Mouse (Mus musculus) cerebellum, postnatal 14 days (tissue): ENCODE data around the gene Pfdn6.

ENCODE experiments used
- DNase-seq, 2 experiments: peaks; one replicate each; pipeline ENCODE4 v3.0.0; 2021; ENCODE audit warnings: mixed read lengths in 2 of 2

Gene Pfdn6

DNA sequence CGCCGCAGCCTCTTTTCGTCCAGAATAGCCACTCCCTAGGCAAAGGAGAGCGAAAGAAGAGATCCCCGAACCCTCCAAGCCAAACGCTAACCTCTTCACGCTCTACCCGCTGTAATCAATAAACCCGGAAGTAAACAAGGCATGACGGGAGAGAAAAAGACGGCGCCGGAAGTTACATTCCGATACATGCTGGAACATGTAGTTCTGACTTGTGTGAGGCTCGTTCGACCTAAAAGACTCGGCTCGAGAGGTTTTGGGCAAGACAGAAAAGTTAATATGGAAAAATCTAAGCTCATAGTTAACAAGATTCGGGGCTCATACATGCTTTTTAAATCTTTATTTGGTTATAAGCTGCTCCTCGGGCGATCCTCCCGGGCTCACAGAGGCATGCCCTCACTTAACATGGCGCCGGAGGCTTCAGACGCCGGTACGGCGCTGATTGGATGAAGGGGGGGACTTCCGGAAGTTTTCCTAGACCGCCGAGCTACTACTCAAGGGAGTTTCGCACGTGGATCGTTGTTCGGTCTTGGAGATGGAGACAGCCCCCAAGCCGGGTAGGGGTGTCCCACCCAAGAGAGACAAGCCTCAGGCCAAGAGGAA lies at the start of gene Pfdn6, which contains the start of gene Wdr46:
TSS of gene Pfdn6 (minus strand) at position 138 of the 600 bp plus-strand sequence.
TSS of gene Wdr46 (plus strand) at position 455 of the 600 bp plus-strand sequence.
- DNase-seq: peak; percentile 91 to 92

DNA sequence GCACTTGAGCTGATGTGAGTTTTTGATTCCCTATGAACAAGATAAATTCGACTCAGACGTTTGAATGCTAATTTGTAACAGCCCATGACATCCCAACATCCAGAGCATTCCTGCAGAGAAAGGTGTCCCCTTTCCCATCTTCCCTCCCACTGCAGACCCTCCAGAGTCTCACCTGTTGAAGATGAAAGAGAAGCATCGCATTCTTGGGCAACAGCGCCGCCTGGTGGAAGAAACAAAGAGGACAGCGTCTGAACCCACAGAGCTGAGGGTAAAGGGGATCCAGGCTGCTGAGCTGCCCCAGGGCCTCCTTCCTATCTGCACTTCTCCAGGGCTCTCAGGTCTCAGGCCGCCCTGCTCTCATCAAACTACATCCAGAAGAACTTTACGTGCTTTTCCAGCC lies 42.0 kb upstream of the Pfdn6 start:
- DNase-seq: peak; percentile 79 to 88

DNA sequence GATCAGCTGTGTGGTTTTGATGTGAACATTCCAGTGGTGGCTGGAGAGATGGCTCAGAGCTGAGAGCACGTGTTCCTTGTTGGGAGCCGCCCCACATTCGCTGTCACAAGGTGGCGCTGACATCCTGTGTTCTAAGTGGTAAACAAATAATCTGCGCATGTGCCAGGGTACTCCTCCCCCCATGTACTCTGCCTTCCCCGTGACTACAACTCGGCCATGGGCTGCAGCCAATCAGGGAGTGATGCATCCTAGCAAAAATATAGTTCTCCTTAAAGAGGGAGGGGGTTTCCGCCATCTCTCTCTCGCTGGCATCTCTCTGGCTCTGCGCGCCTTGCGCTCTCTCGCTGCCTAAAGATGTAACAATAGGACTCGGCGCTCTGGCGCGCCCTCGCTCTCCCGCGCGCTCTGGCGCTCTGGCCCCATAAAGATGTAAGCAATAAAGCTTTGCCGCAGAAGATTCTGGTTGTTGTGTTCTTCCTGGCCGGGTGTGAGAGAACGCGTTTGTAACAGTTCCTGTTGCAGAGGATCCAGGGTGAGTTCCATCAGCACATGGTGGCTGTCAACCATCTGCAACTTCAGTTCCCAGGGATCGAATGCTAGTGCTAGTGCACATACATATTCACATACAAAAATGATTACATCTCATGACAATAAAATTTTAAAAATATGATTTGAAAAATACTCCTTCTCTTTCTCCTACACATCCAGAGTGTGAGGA lies 41.2 kb upstream of the Pfdn6 start:
- DNase-seq: peak; percentile 90 to 93

DNA sequence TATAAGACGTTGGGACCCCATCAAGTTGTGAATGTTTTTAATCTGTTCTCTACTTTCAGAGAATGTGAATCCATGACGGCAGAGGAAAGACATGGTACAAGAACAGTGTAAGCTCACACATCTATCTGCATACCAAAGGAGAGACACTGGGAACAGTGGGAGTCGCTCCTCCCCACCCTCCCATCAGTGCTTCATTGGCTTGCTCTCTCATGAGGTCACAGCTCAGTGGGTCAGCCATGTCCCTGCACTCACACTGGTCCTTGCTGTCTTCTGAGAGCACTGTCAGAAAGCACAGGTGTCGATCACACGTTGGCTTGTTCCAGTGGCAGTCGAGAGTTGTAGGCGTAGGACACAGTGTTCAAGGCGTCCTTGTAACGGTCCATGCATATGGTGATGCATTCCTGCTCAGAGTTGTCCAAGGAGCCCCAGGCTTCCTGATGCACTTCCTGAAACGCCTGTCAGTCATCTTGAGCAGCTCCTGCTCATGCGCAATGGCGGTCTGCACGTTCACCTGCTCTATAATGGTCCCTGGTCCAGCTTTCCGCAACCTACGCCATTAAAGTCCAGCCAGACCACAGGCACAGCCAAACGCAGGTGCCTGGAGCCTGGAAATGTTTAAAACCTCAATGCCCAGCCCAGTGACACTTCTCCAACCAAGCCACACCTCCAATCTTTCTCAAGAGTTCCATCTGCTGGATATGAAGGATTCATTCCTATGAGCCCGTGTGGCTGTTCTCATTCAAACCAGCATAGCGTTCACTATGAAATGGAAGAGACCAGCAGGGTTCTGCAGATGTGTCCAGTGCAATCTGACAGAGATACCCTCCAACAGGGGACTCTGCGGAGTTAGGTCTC lies 40.3 kb upstream of the Pfdn6 start:
- DNase-seq: no peak

DNA sequence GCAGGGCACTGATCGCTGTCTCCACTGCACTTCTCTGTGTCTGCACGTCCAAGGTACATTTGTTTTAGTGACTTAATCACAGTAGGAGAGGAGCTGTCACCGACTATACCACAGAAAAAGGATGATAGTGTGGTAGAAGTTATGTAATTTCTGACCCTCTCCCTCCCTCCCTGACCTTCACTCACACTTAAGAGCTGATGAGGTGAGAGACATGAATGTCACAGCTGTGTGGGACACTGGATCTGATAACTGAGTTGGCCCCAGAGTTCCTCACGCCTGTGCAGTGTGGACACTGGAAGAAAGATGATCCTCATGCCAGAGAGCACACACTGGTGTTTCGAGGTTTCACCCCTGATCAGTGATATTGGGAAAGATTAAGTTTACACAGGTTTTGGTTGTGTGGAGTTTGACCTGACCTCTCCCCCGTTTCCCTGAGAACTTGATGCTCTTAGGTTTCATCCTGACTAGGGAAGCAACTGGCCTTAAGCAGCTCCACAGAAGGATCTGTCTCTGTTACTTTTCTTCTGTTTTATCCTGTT lies 39.4 kb upstream of the Pfdn6 start:
- no peak for DNase-seq

DNA sequence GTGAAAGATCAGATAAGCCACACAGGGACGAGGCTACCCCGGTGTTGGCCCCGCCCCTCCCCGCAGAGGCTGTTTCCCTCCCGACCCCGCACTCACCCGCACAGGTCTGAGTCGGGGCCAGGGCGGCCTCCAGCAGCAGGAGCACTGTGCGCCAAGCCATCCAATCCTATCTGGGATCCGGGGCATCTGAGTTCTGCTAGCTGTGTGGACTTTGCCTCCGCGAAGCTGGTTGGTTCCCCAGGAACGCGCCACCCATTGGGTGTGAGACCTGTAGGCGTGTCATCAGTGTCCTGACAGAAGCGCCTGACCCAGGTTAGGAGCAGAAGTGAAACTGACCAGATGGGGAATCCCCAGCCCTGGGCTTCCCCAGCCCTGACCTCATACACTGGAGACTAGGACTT lies 38.5 kb upstream of the Pfdn6 start:
- DNase-seq: peak; percentile 54 to 68

DNA sequence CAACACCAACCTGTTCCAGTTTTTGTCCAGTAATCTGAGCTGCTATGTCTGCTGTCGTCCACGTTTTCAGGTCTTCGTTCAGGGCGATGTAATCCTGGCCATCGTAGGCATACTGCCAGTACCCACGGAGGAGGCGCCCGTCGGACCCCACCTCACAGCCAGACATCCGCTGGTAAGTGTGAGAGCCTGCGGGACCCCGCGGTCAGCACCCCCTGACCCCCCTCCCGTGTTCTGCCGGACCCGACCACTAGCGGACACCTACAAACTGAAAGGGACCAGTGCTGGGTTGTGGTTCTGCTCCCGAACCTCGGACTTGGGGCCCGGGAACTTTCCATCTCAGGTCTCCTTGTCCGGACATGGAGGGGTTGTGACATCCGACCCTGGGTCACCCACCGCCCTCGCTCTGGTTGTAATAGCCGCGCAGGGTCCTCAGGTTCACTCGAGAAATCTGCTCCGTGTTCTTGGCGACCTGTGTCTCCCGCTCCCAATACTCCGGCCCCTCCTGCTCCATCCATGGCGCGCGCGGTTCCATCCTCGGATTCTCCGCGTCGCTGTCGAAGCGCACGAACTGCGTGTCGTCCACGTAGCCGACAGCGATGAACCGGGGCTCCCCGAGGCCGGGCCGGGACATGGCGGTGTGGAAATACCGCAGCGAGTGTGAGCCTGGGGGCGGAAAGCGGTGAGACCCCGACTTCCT lies 37.9 kb upstream of the Pfdn6 start:
- DNase-seq: no peak

DNA sequence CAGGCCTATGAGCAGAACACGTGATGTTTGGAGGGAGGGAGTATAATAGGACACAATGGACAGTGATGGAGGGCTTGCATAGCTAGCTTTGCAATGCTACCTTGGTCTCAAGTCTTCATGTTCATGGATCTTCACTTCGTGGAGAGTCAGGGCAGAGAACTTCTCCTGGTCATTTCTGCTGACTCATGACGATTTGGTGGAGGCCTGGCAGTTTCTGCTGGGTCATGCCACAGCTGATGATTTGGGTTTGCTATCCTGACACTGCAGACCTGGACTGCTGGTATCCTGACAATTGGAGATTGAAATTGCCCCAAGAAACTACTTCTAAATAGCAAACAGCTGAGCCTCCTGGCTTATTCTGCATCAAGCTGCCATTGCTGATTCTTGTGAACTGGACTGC lies 33.4 kb upstream of the Pfdn6 start:
- DNase-seq: no peak

DNA sequence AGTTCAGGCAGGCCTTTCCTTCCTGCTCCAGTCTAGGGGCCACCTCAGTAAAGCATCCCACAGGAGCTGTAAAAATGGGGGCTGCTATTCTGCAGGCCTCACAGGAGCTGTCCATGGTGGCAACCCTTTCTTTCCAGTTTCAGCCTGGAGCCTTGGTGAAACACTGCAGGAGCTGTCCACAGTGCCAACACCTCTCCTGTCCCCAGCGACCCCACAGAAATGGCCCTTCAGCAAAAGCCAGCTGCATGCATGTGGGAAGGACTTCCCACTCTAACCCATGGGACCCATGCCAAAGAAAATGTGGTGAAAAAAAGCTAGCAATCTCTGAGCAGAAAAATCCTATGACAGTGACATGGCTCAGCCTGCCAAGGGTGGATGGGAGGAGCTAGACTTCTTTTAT lies 32.5 kb upstream of the Pfdn6 start:
- no peak for DNase-seq

DNA sequence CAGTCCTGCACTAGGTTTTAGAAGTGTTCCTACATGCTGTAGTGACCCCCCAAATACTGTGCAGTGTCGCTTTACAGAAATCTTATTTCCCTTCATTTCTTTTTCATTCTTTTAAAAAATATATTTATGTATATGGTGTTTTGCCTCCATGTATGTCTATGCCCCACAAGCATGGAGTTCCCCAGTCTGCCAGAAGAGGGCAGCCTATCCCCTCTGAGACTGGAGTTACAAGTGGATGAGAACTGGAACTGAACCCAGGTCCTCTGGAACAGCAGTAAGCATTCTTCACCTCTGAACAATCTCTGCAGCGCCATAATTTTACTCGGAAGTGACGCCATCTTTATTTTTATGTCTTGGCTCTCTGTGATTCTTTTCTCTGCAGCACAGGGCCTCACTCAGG lies 29.3 kb upstream of the Pfdn6 start:
- peak; percentile 12 to 24 for DNase-seq

DNA sequence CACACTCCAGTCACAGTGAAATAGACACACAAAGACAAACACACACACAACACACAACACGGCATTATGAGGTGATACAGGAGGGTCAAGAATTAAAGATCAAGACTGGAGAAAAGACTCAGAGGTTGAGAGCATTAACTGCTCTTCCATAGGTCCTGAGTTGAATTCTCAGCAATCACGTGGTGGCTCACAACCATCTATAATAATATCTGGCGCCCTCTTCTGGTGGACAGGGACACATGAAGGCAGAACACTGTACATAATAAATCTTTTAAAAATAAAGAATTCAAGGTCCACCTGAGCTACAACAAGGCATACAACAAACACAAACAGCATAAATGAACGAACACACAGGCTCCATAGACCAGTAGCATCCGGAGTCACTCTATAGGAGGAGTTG lies 28.8 kb upstream of the Pfdn6 start:
- DNase-seq: peak; percentile 56 to 66

DNA sequence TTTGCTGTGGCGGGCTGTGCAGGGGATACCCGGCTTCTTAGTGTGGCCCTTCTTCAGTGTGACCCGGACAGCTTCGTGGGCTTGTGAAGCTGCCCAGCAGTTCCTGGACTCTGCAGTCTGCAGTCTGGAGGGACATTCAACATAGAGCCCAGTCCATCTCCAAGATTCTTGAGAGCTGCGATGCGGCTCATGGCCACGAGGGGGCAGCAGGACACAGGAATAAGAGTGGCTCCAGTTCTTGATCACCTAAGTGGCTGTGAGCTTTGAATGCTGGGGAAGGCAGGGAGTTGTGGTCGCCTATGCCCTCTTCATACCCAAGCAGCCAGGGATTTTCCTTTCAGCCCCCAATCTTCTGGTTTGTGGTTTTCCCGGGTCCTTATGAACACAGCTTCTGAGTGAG lies 28.3 kb upstream of the Pfdn6 start:
- peak; percentile 87 to 89 for DNase-seq

DNA sequence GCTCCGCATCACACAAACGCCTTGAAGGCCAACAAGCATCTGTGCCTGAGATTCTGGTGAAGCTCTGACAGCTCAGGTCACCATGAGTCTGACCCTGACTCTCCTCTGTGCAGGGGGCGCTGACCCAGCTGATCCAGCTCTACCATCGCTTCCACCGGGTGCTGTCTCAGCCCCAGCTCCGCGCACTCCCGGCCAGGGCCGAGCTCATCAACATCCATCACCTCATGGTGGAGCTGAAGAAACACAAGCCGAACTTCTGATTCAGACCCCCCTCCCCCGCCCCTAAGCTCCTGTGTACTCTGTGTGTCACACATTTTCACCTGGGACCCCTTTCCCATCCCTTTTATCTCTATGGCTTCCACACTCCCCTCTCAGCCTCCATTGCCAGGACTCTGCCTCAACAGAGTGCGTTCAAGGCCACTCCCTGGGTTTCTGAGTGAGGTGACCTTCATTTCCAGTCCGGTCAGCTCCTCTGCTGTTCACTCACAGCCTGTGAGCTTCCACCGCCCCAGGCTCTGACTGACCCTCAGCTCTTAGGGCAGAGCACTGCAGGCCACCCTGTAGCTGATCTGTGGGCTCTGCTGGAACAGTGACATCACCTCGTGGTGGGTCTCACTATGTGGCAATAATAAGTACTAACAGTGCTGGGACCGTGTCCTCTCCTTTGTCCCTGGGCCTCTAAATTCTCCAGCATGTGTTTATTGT lies 25.9 kb upstream of the Pfdn6 start:
- no peak for DNase-seq

DNA sequence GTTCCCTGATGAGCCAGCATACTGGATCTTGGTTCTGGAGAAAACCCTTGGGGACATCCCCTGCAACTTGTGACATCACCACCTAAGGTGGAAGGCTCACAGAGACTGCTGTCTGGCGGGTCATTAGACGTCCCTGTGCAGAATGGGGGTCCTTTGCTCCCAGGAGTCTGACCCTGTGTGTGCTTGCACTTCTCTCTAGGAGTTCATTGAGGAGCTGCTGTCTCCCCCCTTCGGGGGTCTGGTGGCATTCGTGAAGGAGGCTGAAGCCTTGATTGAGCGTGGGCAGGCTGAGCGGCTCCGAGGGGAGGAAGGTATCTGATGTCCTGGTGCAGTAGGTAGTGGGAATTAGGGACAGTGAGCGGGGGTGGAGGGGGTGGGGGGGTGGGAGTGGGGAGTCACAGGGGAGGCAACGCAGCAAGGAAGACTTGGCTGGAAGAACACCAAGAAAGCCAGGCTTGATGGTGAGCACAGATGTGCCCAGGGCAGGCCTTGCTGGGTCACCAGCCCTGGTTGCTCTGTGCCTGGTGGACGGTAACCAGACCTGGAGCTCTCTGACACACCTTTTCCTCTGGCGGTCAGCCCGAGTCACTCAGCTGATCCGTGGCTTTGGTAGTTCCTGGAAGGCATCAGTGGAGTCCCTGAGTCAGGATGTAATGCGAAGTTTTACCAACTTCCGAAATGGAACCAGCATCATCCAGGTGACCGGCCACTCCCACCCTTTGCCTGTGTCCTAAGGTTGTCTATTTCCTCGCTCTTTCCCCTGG lies 25.1 kb upstream of the Pfdn6 start:
- no peak for DNase-seq

DNA sequence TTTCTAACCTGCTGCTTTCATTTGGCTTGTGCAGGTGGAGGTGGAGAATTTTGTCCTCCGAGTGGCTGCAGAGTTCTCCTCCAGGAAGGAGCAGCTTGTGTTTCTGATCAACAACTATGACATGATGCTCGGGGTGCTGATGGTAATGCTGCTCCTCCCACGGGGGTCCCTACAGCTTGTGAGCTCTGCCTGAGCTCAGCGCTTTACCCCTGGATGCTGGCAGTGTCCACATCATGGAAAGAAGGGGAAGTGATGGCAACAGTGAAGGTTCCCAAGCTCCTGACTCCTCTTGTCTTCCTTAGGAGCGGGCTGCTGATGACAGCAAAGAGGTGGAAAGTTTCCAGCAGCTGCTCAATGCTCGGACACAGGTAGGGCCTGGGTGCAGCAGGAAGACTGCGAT lies 22.7 kb upstream of the Pfdn6 start:
- DNase-seq: no peak

DNA sequence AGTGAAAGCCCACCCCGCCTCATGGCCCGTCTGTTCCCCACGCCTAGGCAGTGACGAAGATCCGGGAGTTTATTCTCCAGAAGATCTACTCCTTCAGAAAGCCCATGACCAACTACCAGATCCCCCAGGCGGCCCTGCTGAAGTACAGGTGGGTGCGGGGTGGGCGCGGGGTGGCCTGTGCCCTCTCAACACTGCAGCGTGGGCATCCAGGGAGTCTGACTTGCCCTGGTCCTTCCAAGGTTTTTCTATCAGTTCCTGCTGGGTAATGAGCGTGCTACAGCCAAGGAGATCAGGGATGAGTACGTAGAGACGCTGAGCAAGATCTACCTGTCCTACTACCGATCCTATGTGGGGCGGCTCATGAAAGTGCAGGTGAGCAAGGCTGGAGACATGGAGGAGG lies 19.8 kb upstream of the Pfdn6 start:
- DNase-seq: no peak

DNA sequence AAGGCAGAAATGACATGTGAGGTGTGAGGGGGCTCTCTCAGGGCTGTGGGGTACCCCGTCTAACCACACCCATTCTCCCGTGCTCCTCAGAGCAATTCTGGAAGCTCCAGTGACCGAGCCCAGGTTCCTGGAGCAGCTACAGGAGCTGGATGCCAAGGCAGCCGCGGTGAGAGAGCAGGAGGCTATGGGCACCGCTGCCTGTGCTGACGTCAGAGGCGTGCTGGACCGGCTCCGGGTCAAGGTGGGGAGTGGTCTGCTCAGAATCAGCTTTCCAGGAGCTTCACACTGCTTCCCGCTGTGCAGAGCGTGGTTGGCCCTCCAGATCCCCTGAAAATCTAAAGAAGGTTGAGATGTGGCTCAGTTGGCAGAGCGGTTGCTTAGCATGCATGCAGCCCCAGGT lies 19.0 kb upstream of the Pfdn6 start:
- no peak for DNase-seq

DNA sequence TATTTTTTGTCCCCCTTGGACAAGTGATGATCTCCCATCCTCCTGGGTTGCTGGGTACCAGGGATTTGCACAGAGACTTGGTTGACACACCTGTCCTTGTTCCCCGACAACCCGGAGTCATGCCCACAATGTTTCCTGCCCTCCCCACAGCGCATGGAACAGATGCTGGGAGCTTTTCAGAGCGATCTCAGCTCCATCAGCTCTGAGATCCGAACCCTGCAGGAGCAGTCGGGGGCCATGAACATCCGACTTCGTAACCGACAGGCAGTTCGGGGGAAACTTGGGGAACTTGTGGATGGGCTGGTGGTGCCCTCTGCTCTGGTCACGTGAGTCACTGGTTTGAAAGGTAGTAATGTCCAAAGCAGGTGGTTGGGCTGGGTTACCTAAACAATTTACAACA lies 18.3 kb upstream of the Pfdn6 start:
- no peak for DNase-seq

DNA sequence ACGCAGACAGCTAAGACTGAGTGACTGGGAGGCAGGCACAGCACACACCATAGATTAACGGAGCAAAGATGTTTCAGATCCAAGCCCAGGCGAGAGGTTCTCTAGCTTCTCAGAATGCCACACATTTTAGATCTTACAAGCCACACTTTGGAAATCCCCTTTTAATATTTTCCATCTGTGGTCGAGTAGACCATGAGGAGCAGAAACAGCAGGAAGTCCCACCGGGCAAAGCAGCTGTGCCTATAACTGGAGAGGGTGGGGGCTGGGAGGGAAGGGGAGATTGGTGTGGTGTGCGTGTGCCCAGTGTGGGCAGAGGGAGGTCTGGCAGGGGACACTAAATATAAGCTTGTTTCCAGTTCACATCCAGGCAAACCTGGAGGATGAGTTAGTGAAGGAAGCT lies 17.4 kb upstream of the Pfdn6 start:
- no peak for DNase-seq

DNA sequence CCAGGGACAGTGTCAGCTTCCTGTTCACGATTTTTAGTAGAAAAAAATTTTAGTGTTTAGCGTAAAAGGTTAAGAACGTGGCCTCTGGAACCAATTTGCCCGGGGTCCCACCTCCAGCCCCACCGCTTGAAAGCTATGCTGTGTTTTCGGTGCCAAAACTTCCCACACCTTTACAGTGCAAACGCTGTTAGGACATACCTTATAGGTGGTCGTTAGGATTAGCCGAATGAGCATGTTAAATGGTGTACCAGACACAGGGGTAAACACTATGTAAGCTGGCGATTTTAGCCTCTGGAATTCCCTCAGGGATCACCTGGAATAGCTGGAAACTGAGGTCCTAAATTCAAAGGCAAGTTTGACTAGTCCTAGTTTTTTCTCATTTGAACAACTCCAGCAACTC lies 16.2 kb upstream of the Pfdn6 start:
- DNase-seq: no peak

DNA sequence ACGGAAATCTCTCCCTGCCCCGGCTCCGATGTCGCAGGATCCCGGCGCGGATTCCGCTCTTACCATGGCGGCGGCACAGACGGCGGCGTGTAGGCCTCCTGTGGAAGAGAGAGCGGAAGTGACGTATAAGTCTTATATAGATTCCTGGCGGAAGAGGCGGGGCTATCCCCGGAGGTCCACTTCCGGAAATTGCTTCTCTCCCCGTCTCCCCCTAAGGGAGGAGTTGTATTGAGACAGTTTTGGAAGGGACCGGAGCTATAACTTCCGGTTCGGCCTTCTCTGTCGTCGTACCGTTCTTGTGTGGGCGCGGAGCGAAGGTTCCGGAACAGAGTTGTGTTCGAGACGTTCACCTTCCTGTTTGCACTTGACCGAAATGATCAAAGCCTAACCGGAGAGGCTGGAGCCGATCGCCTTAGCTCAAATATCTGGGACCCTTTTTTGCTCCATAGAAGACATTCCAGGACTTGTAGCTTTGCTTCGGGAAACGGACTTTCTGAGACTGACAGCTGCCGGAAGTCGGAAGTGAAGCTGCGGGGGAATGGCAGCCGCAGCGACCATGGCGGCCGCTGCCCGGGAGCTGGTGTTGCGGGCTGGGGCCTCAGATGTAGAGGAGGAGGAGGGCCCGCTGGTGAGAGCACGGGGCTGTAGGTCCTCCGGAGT lies 15.5 kb upstream of the Pfdn6 start, which contains the start of the genes Vps52 and Rps18:
TSS of gene Vps52 (plus strand) at position 258 of the 660 bp plus-strand sequence.
TSS of gene Rps18 (minus strand) at position 447 of the 660 bp plus-strand sequence.
- peak; percentile 97 to 98 for DNase-seq
